Mouse (Mus musculus) kidney, embryonic 15.5 days (tissue): ENCODE results near the gene Nipbl. TPM values are rescaled to one million over a fixed set of nuclear protein-coding genes. Genes with fewer than 3 reads are reported as not detected.
"Not testable (repeated sequence)": the region's sequence is repeated elsewhere in the genome, so short reads cannot be mapped to it uniquely, and the experiment has no call there.

Source experiments
- ATAC-seq: fragments of 200-750 bp; cut with Nextera tagmentation; replicated peaks from 2 replicates; pipeline ENCODE4 v1.8.0; 2017; ENCODE audit warnings: moderate TSS enrichment; ENCODE audit not compliant: low FRiP score
- H3K27ac ChIP-seq: fragments of 300-500 bp; sonication (generic); 2 replicates; pipeline ENCODE4 v1.5.1; 2015; ENCODE audit warnings: mild to moderate bottlenecking, inconsistent platforms
- H3K27me3 ChIP-seq: fragments of 300-500 bp; sonication (generic); 2 replicates; pipeline ENCODE4 v1.6.1; 2015; ENCODE audit warnings: inconsistent platforms
- H3K36me3 ChIP-seq: fragments of 300-500 bp; sonication (generic); 2 replicates; pipeline ENCODE4 v1.6.1; 2015; ENCODE audit warnings: inconsistent platforms
- H3K4me1 ChIP-seq: fragments of 300-500 bp; sonication (generic); 2 replicates; pipeline ENCODE4 v1.6.1; 2015; ENCODE audit warnings: inconsistent platforms
- H3K4me2 ChIP-seq: fragments of 300-500 bp; sonication (generic); 2 replicates; pipeline ENCODE4 v1.6.1; 2015; ENCODE audit warnings: moderate library complexity, mild to moderate bottlenecking, inconsistent platforms
- H3K4me3 ChIP-seq: fragments of 300-500 bp; sonication (generic); replicated peaks from 2 replicates; pipeline ENCODE4 v1.5.1; 2015; ENCODE audit warnings: mild to moderate bottlenecking, inconsistent platforms
- H3K9ac ChIP-seq: fragments of 300-500 bp; sonication (generic); 2 replicates; pipeline ENCODE4 v1.6.1; 2015; ENCODE audit warnings: mild to moderate bottlenecking, inconsistent platforms
- H3K9me3 ChIP-seq: fragments of 300-500 bp; sonication (generic); replicated peaks from 2 replicates; pipeline ENCODE4 v1.6.1; 2016; ENCODE audit warnings: inconsistent platforms
- WGBS: fragments of 180-500 bp; shearing (Covaris S2); methylation state at CpG from one replicate; pipeline ENCODE4 v1.1.7; 2015; ENCODE audit warnings: mixed read lengths; 5-methylcytosine and 5-hydroxymethylcytosine counted together
- polyA plus RNA-seq: library from polyadenylated mRNA; unstranded; fragments of >200 nt; fragmentation: Nextera tagmentation; extraction: Ambion mirVana; gene quantifications from 2 replicates; pipeline ENCODE4 v1.2.1, GENCODE M21; 2015

Gene Nipbl
- 18.3 and 18.7 TPM in 2 replicates for polyA plus RNA-seq

- Histone ChIP-seq H3K36me3 (no peaks in the 10 kb centered on the region), H3K4me3 (peak within 1 kb of the TSS; percentile 79), H3K4me1 (peaks cover 15% of the 10 kb centered on the region), H3K4me2 (peak within 1 kb of the TSS; percentile 96), H3K27me3 (no peaks in the 10 kb centered on the region), H3K27ac (peak within 1 kb of the TSS; percentile 98), H3K9me3 (no peaks in the 10 kb centered on the region), H3K9ac (peak within 1 kb of the TSS; percentile 86)
- ATAC-seq: peak; percentile 87
- WGBS: under 1% methylated on average over 81 of the region's 102 CpGs
Observed at GRCm38 (mm10) chr15:8443926-8444889, at the start of gene Nipbl. Gene Nipbl (minus strand): TSS chr15:8444463.

- no peak overlapping the region for H3K4me2 ChIP-seq
- no peak overlapping the region for H3K27ac ChIP-seq
- no peaks in the 10 kb centered on the region for H3K4me1 ChIP-seq
- no peaks in the 10 kb centered on the region for H3K36me3 ChIP-seq
- no peak overlapping the region for H3K9ac ChIP-seq
- no peak for ATAC-seq
- WGBS: 87% methylated on average over 6 of the region's 6 CpGs
- H3K4me3 ChIP-seq: no peak overlapping the region
- H3K27me3 ChIP-seq: no peaks in the 10 kb centered on the region
- no peaks in the 10 kb centered on the region for H3K9me3 ChIP-seq
Observed at GRCm38 (mm10) chr15:8485261-8485660, 41.0 kb upstream of the Nipbl start.

- Histone ChIP-seq H3K27ac (no peak overlapping the region), H3K4me2 (no peak overlapping the region), H3K9ac (no peak overlapping the region), H3K9me3 (no peaks in the 10 kb centered on the region), H3K4me1 (no peaks in the 10 kb centered on the region), H3K27me3 (no peaks in the 10 kb centered on the region), H3K36me3 (no peaks in the 10 kb centered on the region), H3K4me3 (no peak overlapping the region)
- no peak for ATAC-seq
- 58% methylated on average over 4 of the region's 4 CpGs for WGBS
Observed at GRCm38 (mm10) chr15:8469006-8469575, 24.8 kb upstream of the Nipbl start.

- Histone ChIP-seq H3K9ac (no peak overlapping the region), H3K27me3 (no peaks in the 10 kb centered on the region), H3K9me3 (no peaks in the 10 kb centered on the region), H3K4me3 (no peak overlapping the region), H3K4me1 (no peaks in the 10 kb centered on the region), H3K36me3 (no peaks in the 10 kb centered on the region), H3K27ac (no peak overlapping the region), H3K4me2 (no peak overlapping the region)
- no peak for ATAC-seq
- 81% methylated on average over 1 of the region's 1 CpGs for WGBS
Observed at GRCm38 (mm10) chr15:8463521-8463920, 19.3 kb upstream of the Nipbl start.

- 92% methylated on average over 4 of the region's 4 CpGs for WGBS
- H3K9ac ChIP-seq: no peak overlapping the region
- H3K9me3 ChIP-seq: no peaks in the 10 kb centered on the region
- no peaks in the 10 kb centered on the region for H3K36me3 ChIP-seq
- H3K4me1 ChIP-seq: no peaks in the 10 kb centered on the region
- H3K4me3 ChIP-seq: no peak overlapping the region
- no peak overlapping the region for H3K27ac ChIP-seq
- no peak overlapping the region for H3K4me2 ChIP-seq
- ATAC-seq: no peak
- H3K27me3 ChIP-seq: no peaks in the 10 kb centered on the region
Observed at GRCm38 (mm10) chr15:8462780-8463179, 18.5 kb upstream of the Nipbl start.

GRCm38 (mm10) chr15:8460871-8461270, 16.6 kb upstream of the Nipbl start:
- Histone ChIP-seq H3K9ac (no peak overlapping the region), H3K4me3 (no peak overlapping the region), H3K27me3 (no peaks in the 10 kb centered on the region), H3K4me1 (no peaks in the 10 kb centered on the region), H3K27ac (no peak overlapping the region), H3K4me2 (no peak overlapping the region), H3K36me3 (no peaks in the 10 kb centered on the region), H3K9me3 (no peaks in the 10 kb centered on the region)
- no peak for ATAC-seq
- 70% methylated on average over 2 of the region's 2 CpGs for WGBS

GRCm38 (mm10) chr15:8459979-8460378, 15.7 kb upstream of the Nipbl start:
- 87% methylated on average over 2 of the region's 2 CpGs for WGBS
- no peaks in the 10 kb centered on the region for H3K4me1 ChIP-seq
- ATAC-seq: no peak

GRCm38 (mm10) chr15:8456223-8456622, 12.0 kb upstream of the Nipbl start:
- WGBS: 65% methylated on average over 2 of the region's 2 CpGs
- ATAC-seq, H3K4me1 ChIP-seq, H3K9ac ChIP-seq, H3K27me3 ChIP-seq, H3K9me3 ChIP-seq, H3K27ac ChIP-seq, H3K4me3 ChIP-seq, H3K4me2 ChIP-seq, H3K36me3 ChIP-seq: not testable (repeated sequence)

More at GRCm38 (mm10) chr15:8459979-8460378, 15.7 kb upstream of the Nipbl start:
- H3K4me3 ChIP-seq: no peak overlapping the region
- H3K4me2 ChIP-seq: no peak overlapping the region
- no peak overlapping the region for H3K27ac ChIP-seq
- H3K27me3 ChIP-seq: no peaks in the 10 kb centered on the region
- H3K9me3 ChIP-seq: no peaks in the 10 kb centered on the region
- no peak overlapping the region for H3K9ac ChIP-seq
- H3K36me3 ChIP-seq: no peaks in the 10 kb centered on the region

- no peaks in the 10 kb centered on the region for H3K4me1 ChIP-seq
- no peaks in the 10 kb centered on the region for H3K36me3 ChIP-seq
- no peak overlapping the region for H3K9ac ChIP-seq
- no peak overlapping the region for H3K27ac ChIP-seq
- H3K27me3 ChIP-seq: no peaks in the 10 kb centered on the region
- no peak for ATAC-seq
- no peaks in the 10 kb centered on the region for H3K9me3 ChIP-seq
- H3K4me2 ChIP-seq: no peak overlapping the region
- WGBS: 89% methylated on average over 2 of the region's 2 CpGs
- H3K4me3 ChIP-seq: no peak overlapping the region
Observed at GRCm38 (mm10) chr15:8455486-8455885, 11.2 kb upstream of the Nipbl start.

- H3K4me1 ChIP-seq: peaks cover 12% of the 10 kb centered on the region
- no peaks in the 10 kb centered on the region for H3K27me3 ChIP-seq
- no peak for ATAC-seq
- H3K27ac ChIP-seq: no peak overlapping the region
- no peak overlapping the region for H3K4me3 ChIP-seq
- H3K9me3 ChIP-seq: no peaks in the 10 kb centered on the region
- no peak overlapping the region for H3K9ac ChIP-seq
- 48% methylated on average over 3 of the region's 3 CpGs for WGBS
- no peak overlapping the region for H3K4me2 ChIP-seq
- H3K36me3 ChIP-seq: no peaks in the 10 kb centered on the region
Observed at GRCm38 (mm10) chr15:8451071-8451470, 6.8 kb upstream of the Nipbl start.

- no peak overlapping the region for H3K27ac ChIP-seq
- H3K9me3 ChIP-seq: no peaks in the 10 kb centered on the region
- no peak for ATAC-seq
- no peaks in the 10 kb centered on the region for H3K27me3 ChIP-seq
- H3K4me1 ChIP-seq: peaks cover 15% of the 10 kb centered on the region
- H3K9ac ChIP-seq: no peak overlapping the region
- no peaks in the 10 kb centered on the region for H3K36me3 ChIP-seq
- peak overlapping the region; percentile 15 for H3K4me3 ChIP-seq
- H3K4me2 ChIP-seq: peak overlapping the region; percentile 96
- 48% methylated on average over 8 of the region's 8 CpGs for WGBS
Observed at GRCm38 (mm10) chr15:8447193-8447767, 3.0 kb upstream of the Nipbl start.

- Histone ChIP-seq H3K4me2 (peak overlapping the region; percentile 96), H3K4me1 (peaks cover 15% of the 10 kb centered on the region), H3K27ac (peak overlapping the region; percentile 98), H3K36me3 (no peaks in the 10 kb centered on the region), H3K27me3 (no peaks in the 10 kb centered on the region), H3K4me3 (peak overlapping the region; percentile 79), H3K9ac (peak overlapping the region; percentile 86), H3K9me3 (no peaks in the 10 kb centered on the region)
- ATAC-seq: no peak; the same call in 1 of the 2 replicates
- WGBS: 3% methylated on average over 6 of the region's 6 CpGs
Observed at GRCm38 (mm10) chr15:8446435-8446834, 2.2 kb upstream of the Nipbl start.
